Mouse (Mus musculus): ENCODE data around the gene Mansc1.
A peak's percentile ranks its signal among the peaks of the same experiment; 100 is the strongest.
"Not testable (repeated sequence)": the region's sequence is repeated elsewhere in the genome, so short reads cannot be mapped to it uniquely, and the experiment has no call there.

Gene Mansc1

DNA sequence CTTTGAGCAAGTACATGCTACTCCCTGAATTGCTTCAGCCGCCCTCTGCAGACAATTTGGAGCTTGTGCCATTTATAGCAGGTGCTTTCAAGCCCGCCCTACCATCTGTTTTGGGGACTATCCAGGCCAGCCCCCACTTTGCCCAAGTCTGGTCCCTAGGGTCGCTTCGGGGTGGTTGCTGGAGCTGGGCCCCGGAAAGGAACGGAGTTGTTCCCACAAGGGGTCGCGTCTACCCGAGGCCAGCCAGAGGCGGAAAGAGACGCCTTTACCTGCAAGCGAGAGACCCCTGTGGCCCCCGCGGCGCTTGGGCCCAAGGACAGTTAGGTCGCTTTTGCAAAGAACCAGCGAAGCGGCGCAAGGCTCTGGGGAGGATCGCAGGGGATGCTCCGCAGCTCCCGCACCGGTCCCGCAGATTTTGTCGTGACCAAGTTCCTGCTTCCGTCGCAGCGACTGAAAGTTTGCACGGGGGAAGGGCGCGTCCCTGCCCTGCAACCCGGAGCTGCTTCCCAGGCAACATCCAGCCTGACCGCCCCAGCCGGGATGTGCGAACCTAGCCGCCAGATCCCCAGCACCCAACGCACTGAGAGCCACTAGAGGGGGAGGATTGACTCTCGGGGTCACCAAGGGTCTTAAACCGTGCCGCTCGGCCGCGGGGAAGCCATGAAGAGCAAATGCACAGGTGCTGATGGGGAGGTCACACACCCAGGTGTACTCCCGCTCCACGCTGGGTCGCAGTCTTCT is at the start of gene Mansc1:
TSS of gene Mansc1 (minus strand) at position 542 of the 741 bp plus-strand sequence.
- DNase-seq (ENCODE audit: low spot score): peak; percentile 45

DNA sequence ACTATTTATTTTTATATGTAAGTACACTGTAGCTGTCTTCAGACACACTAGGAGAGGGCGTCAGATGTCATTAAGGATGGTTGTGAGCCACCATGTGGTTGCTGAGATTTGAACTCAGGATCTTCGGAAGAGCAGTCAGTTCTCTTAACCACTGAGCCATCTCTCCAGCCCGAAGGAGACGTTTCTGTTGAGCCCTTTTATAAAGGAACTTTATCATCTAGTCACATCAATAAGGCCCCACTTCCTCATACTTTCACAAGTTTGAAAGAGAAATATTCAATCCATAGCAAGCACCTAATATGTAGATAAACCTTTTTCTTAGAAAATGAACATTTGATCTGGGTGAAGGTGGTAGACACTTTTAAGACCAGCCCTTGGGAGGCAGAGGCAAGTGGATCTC is 47.0 kb upstream of the Mansc1 start:
- not testable (repeated sequence) for DNase-seq (ENCODE audit: low spot score)

DNA sequence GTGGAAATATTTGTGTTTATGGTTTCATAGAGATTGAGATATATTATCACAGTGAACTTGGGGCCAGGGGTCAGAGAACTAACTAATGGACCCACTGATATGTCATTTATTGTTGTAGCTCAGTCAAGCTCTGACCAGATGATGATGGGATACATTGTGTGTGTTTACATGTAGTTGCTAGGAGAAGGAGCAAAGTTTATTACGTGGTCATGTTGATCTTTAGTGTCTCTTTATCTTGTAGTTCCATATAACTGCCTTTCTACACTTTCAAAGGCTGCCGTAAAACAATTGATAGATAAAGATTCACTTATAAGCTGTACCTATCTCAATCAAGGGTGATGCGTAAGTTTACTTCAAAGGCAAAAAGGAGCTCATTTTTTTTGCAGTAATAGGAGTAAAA is 45.7 kb upstream of the Mansc1 start:
- DNase-seq (ENCODE audit: low spot score): no peak

DNA sequence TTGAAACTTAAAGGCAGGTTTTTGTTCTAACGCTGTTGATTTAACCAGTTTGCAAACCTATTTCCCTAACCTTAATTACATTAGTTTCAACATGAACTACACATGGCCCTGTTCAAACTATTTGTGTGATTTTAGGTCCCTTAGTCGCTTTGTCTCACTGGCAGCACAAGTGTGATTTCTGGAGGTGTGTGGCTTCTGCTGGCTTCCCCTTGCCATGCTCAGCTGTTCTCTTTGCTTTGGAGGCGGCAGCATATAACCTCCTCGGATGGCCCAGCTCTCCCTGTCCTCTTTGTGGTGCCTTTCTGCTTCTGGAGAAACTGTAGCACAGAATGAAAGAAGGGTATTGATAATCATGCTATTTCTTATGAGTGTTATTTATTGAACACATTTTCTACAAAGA is 45.2 kb upstream of the Mansc1 start:
- DNase-seq (ENCODE audit: low spot score): no peak

DNA sequence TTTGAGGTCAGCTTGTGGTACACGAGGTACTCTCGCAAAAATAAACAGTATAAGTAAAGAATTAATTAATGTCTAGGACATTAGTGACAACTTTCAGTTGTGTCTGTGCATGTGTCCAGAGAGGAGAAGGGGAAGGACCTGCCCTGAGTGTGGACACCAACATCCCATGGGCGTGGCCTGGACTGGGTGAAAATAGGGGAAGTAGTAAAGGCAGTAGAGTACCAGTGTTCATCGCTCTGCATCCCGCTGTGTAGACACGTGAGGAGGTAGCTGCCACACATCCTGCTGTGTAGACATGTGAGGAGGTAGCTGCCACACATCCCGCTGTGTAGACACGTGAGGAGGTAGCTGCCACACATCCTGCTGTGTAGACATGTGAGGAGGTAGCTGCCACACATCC is 41.4 kb upstream of the Mansc1 start:
- not testable (repeated sequence) for DNase-seq (ENCODE audit: low spot score)

DNA sequence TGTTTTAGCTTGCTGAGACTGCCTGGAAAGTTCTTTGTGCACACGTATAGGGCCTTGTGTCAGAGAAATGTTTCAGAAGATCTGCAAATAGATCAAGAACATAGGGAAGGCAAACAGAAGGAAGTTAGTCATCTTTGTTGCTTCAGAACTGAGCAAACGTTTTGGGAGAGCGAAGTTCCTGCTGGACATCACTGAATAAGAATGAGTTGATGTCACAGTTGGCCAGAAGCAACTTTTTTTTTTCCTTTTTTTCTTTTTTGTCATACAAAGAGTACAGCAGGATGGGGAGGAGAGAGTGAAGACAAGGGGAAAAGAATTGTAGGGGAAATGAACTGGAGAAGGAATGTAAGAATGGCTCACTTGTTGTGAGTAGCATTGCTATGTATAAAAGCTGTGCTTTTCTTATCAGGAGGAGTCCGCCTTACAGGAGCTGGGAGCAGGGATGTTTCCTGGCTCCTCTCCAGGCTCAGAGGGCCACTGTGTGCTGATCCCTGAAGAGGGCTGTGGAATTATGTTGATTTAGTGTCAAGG is 38.7 kb upstream of the Mansc1 start:
- no peak for DNase-seq (ENCODE audit: low spot score)

DNA sequence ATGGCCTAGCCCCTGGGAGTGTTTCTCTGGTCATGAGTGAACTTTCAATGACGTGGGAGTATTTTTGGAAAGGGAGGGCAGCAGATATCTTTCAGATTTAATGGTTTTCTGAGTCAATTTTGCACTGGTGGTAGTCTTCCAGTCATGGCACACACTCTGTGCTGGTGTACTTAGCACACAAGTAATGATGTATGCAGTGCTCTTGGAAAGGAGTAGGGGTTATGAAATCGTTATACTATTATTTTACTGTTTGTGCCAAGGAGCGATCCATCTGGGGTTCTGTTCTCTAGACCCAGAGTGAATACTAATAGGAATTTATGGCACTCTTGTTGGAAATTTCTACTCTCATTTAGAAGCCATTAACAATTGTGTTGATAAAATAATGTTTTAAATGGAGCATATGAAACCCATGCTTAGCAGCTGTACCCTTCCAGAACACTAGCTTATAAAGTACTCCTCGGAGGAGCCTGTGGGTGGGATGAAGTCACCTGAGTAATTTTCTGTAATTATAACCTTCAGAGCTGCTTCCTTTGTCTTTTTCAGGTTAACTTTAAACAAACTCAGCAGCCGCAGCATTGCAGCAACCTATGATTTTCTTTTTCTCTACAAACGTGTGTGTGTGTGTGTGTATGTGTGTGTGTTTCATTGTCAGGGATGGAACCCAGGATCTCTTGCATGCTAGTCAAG is 37.0 kb upstream of the Mansc1 start:
- no peak for DNase-seq (ENCODE audit: low spot score)

DNA sequence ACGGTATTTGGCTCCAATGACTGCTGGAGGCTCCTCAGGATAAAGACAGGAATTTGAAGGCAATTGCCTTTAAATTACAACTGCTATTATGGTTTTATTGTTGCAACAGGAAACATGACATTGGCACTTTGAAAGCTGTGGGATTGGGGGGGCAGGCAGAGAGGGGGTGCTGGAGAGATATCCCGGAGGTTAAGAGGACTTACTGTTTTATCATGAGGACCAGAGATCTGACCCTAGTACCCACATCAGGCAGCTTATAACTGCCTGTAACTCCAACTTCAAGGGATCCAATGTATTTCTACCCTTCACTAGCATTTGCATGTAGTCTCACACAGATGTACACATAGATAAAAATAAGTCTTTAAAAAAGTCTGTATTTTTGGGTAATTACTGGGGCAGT is 36.2 kb upstream of the Mansc1 start:
- no peak for DNase-seq (ENCODE audit: low spot score)

DNA sequence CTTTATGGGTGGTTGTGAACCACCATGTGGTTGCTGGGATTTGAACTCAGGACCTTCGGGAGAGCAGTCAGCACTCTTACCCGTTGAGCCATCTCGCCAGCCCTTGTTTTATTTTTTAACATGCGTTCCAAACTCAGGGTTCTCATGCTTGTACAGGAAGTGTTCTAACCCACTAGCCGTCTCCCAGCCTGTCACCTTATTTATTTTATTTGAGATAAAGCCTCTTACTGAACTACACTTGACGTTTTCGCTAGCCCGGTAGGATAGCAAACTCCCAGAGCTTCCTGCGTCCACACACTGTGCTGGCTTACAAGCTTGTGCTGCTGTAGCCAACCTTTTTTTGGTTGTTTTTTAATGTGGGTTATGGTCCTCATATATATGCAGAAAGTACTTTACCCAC is 33.5 kb upstream of the Mansc1 start:
- DNase-seq (ENCODE audit: low spot score): no peak

DNA sequence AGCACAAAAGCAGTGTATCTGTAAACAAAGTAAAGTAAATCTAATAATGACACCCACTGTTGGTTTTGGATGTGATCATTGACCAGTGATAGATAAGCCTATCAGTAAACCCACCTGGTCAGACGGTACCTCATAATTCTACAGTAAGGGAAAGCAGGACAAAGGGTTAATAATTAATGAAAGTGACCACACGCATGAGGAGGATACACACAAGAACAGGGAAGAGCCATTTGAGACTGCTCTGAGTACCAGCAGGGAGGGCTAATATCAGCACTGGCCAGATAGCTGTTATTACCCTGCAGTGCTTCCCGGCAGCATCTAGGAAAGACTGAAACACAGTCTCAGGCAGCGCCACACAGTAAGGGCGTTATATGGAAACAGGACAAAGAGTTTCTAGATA is 32.3 kb upstream of the Mansc1 start:
- no peak for DNase-seq (ENCODE audit: low spot score)

DNA sequence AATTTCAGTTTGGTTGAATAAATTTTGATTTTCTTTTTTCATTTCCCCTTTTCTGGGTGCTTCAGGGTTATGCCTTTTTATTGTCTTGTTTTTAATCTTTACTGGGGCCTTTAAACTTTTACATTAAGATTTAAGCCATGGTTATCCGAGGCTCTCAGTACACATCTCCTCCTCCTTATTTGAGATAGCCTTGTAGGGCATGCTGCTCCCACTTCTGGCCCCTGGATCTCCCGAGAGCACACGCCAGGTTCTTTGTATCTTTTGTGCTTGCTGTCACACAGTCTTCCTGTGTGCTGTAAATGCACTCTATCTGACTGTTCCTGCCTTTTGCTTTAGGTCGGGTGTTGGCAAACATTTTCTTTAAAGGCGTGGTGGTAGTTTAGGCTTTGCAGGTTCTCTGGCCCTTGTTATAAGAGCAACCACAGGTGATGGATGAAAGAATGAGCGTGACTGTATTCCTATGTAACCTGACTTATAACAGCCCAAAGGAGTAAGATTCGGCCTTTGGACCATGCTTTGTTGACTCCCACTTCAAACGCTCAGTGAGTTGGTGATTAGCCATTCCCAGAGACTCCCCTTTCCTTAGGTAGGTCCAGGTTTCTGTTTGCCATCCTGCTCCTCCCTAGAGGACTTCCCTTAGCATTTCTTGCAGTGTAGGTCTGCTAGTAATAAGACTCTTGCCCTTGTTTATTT is 28.6 kb upstream of the Mansc1 start:
- DNase-seq (ENCODE audit: low spot score): no peak

DNA sequence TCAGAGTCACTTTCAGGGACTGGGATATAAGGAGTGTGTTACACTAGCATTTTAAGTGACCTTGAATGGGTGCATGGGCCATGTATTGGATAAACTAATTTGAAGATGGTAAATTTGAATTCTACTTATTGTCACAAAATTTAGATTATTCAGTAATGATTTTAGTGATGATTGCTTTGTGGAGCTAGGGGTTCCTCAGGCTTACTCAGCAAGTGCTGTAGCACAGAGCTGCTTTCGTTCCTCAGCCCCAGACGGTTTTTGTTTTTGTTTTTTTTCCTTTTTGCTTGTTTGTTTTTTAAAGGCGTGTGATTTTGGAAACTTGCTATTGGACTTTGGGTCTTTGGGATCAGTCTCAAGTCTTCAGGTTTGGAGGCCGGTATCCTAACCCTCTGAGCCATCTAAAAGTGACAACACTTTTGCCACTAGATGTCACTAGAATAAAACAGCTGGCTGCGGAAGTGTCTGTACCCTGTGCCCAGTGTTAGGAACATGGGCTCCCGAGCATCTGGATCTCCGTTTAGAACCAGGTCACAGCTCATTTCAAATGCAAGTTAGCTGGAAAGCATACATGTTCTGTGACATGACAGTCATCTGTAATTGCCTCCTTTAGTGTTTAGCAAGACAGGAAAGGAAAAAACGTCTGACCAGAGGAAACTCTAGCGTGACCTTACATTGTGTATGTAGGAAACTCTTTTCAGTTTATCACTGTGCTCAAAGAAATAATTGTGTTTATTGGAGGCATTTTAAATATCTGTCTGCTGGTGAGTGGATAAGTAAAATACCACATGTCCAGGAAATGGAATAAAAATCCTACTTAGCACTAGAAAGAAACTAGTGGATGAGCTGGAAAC is 27.0 kb upstream of the Mansc1 start:
- peak; percentile 84 for DNase-seq (ENCODE audit: low spot score)

DNA sequence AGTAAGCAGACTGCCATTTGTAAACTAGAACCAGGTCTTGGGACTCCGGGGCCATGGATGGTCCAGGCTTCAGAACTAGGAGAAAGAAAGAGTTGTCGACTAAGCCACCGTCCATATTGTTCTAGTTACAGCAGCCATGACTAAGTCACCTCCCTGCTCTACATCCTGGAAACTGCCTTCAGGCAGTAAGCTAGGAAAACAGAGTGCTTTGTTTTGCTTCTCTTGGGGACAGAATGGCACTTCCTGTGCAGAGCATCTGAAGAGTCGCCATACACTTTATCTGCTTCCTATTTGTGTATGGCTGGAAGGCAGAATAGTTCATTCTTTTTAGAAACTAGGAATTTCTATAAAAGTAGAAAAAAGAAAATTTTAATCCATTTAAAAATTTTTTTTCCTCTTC is 24.2 kb upstream of the Mansc1 start:
- no peak for DNase-seq (ENCODE audit: low spot score)

DNA sequence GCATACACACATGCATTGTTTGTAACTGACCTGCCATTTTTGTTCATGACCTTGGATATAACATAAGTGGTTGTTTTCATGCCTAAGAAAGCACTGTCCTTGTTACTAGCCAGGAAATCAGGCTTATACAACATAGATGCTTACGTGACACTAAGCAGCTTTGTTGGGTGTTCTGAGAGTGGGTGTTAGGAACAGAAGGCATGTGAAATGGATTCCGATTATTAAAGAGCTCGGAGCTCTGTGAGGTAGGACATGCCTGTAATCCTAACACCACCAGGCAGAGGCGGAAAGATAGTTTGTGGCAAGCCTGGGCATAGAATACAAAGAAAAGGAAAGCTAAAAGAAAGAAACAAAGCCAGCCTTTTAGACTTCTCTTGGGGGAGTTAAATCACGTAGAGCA is 16.1 kb upstream of the Mansc1 start:
- DNase-seq (ENCODE audit: low spot score): no peak

DNA sequence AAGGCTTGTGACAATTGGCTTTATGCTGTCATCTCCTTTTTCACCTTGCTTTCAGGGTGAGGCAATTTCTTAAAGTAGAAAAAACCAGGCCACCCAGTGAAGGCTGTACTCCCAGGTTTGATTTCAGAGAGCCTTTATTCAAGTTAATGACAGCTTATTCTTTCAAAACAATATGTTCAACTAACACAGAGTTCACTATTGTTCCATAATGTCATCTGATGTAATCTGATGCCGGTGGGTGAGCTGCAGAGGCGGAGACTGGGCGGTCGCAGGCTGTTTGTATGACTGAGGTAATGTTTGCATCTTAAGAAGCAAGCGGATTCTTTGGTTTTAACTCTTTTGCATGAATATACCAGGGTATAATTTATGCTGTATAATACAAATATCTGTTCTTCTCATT is 15.3 kb upstream of the Mansc1 start:
- DNase-seq (ENCODE audit: low spot score): peak; percentile 40

DNA sequence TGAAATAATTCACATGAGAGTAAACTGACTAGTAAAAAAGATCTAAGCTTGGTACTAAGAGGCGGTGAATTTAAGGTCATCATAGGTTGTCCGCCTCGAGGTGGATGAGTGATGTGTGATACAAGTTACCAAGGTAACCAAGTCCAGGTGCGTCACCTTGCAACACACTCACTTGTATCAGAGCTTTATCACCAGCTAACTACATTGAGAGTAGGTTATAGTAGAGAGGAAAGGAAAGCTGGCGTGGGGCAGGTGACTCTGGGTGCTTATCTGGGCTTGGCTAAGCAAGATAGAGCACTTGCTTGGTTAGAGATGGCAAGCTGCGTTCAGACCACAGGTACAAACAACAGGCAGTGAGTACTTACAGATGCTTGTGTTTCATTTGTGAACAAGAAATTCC is 14.5 kb upstream of the Mansc1 start:
- DNase-seq (ENCODE audit: low spot score): no peak

DNA sequence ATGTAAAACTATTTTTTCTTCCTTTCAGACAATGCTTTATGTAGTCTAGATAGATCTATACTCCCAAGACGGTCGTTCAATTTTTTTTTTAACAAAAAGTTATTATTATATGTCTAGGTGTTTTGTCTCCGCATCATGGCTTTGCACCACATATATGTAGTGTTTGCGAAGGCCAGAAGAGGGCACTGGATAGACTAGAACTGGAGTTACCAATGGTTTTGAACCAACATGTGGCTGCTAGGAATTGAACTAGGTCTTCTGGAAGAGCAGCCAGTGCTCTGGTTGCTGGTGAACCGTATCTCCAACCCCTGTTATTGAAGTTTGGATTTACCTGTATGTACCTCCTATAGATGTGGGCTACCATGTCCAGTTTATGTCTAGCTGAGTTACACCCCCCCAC is 11.0 kb upstream of the Mansc1 start:
- DNase-seq (ENCODE audit: low spot score): no peak

DNA sequence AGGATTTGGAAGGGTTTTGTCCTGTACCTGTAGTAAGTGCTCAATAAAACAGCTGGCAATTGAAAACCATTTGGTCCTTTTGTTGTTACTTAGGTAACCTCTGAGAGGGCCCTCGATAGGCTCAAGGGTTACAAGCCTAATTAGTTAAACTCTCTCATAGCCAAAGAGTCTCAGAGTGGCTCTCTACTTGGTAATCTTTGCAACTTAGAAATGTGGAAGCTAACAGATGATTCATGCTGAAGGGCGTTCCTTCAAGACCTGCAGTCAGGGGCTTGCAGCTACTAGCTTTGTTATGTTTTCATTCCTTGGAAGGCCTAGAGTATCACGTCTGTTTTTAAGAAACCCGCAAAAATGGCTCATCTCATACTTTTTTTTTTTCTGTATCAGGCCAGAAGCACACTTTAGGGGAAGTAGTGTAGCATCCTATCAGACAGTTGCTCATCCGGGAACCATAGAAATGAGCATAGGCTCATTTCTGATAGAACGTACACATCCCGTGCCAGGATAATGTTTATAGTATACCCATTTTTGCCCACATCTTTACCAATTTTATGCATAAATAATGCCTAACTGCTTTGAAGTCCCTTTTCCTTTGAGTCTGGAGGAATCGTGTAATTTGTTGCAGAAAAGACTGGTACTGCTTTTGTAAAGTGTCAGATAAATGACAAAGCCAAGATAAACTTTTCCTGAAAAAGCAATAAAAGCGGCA is 9.6 kb upstream of the Mansc1 start:
- DNase-seq (ENCODE audit: low spot score): no peak

DNA sequence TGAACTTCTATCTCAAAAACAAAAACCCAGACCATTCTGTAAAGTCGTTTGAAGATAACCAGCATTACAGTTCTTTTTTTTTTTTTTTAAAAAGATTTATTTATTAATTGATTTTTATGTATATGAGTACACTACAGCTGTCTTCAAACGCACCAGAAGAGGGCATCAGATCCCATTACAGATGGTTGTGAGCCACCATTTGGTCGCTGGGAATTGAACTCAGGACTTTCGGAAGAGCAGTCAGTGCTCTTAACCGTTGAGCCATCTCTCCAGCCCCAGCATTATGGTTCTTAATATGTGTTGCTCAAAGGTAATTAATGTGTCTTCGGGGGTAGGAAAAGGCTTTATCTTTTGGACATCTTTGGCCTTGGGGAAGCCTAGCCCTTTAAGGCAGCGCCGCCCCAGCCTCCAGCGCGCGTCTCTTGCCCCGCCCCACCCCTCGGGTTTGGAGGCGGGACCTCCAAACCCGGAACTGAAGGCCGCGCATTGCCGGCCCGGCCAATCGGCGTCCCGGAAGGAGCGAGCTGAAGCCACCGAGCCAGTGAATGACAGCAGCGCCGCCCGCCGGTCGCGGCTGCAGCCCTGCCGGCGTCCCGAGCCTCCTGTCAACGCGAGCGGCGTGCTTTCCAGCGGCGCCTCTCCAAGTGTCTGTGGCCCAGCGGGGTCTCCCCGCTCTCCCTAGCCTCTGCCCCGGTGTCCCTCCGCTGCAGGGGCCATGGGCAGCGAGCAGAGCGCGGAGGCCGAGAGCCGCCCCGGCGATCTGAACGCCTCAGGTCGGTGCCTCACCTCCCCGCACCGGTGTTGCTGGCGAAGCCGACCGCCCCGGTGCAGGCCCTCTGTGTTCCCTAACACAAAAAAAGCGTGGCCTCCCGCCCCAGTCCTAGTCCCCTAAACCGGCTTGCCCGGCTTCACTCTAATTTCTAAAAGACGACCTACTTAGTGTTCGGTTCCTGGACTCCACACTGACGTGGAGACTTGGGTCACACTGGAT is 8.5 kb upstream of the Mansc1 start:
- DNase-seq (ENCODE audit: low spot score): peak; percentile 97

DNA sequence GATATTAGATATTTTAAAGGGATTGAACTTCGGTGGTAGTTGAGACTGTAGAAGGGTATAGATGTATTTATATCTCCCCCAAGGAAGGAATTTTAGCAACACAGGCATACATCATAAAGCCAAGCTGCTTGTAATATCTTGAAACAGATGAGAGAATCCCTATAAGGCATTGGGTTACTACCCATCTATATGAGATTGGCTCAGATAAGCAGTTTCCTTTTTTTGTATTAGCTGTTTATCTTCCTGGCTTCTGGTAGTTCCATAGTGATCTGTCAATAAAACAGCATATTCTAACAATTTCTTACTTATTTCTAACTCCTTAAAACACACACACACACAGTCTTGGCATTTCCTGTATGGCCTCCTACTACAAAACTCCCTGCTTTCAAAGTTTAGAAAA is 7.6 kb upstream of the Mansc1 start:
- DNase-seq (ENCODE audit: low spot score): no peak
